Mouse (Mus musculus): ENCODE results near the gene Kdm2b. TPM values are rescaled to one million over a fixed set of nuclear protein-coding genes. Genes with fewer than 3 reads are reported as not detected.
A peak's percentile ranks its signal among the peaks of the same experiment; 100 is the strongest.

Gene Kdm2b
- polyA plus RNA-seq, 1 experiment: 19.1 TPM

DNA sequence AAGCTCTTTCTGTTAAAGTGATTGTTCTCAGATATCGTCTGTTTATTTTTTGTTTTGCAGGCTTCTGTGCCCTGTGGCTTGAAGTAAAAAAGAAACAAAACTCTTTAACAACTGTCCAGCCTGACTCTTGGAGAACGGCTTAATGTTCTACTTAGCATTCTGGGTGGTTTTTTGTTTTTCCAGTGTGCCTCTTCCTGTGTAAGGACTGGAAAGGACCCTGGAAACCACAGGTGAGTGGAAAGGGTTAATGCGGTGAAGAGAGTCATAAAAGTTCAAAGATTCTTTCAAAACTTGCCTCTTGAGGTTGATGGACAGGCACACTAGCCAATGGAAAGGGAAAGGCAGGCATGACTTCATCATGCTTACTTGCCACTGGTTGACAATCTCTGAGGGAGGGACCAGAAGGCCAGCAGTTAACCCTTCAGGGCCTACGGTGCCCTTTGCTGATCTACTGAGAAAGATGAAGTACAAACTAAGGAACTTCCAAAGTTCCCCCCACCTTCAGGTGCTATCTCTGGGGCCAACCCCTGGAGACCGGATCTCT is 4.8 kb upstream of the Kdm2b start:
- no peaks in the 10 kb centered on the region for H3K27me3 ChIP-seq (replicated peaks)
- TF ChIP-seq FLI1 (IDR thresholded peaks at IDR 0.05; ENCODE audit: low read length): no peak
- TF ChIP-seq GATA1 (IDR thresholded peaks at IDR 0.05; ENCODE audit: borderline replicate concordance, low read length): no peak
- H3K36me3 ChIP-seq (replicated peaks; ENCODE audit: low read length): peaks cover 13% of the 10 kb centered on the region
- H3K4me1 ChIP-seq: peaks cover 48% of the 10 kb centered on the region
- peak overlapping the region; percentile 86 for H3K4me3 ChIP-seq (replicated peaks)
- no peaks in the 10 kb centered on the region for H3K9me3 ChIP-seq

DNA sequence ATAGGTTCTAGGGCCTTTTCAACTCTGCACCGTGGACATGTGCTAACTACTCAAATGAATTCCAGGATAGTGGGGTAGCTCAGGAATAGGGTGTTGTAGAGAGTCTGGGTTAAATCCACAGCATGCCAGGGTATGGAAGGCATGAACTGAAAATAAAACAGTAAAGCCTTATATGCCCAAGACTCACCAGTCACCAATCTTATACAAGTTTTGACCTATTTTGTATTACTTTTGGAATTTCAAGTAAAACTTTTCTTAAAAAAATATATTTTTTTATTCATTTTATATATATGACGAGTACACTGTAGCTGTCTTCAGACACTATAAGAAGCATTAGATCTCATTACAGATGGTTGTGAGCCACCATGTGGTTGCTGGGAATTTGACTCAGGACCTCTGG is 4.2 kb upstream of the Kdm2b start:
- TF ChIP-seq FLI1 (IDR thresholded peaks at IDR 0.05; ENCODE audit: low read length) (no peak), GATA1 (IDR thresholded peaks at IDR 0.05; ENCODE audit: borderline replicate concordance, low read length) (no peak)
- Histone ChIP-seq H3K4me1 (peaks cover 48% of the 10 kb centered on the region), H3K9me3 (no peaks in the 10 kb centered on the region), H3K27me3 (replicated peaks) (no peaks in the 10 kb centered on the region), H3K4me3 (replicated peaks) (no peak overlapping the region), H3K36me3 (replicated peaks; ENCODE audit: low read length) (peaks cover 13% of the 10 kb centered on the region)

DNA sequence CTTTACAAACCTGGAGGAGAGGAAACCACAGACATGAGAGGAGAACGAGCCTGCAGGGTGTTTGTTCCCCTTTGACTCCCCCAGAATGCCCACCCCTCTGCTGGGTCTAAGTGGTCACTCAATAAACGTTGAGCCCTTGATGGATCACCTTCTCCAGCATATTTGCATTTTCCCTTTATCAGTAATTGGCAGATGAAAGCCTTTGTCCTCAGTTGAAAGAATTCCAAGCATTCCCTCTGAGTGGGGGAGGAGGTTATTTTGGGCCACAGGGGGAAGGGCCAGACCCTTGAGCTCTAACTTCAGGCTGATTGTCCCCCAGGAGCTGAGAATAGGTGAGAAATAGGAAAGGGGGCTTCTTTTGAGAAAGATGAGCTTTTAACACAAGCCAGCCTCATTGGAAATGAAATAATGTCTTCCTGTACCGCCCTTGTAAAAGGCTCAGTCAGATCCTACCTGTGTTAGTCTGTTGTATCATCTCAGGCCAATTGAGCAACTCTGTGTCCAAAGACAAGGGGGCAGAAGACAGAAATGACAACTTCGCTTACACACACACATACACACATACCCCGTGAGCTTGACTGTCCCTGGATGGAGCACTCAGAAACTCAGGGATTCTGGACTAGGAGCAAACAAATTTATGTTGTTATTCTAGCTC is 1.9 kb upstream of the Kdm2b start:
- TF ChIP-seq GATA1 (IDR thresholded peaks at IDR 0.05; ENCODE audit: borderline replicate concordance, low read length) (no peak), FLI1 (IDR thresholded peaks at IDR 0.05; ENCODE audit: low read length) (no peak)

DNA sequence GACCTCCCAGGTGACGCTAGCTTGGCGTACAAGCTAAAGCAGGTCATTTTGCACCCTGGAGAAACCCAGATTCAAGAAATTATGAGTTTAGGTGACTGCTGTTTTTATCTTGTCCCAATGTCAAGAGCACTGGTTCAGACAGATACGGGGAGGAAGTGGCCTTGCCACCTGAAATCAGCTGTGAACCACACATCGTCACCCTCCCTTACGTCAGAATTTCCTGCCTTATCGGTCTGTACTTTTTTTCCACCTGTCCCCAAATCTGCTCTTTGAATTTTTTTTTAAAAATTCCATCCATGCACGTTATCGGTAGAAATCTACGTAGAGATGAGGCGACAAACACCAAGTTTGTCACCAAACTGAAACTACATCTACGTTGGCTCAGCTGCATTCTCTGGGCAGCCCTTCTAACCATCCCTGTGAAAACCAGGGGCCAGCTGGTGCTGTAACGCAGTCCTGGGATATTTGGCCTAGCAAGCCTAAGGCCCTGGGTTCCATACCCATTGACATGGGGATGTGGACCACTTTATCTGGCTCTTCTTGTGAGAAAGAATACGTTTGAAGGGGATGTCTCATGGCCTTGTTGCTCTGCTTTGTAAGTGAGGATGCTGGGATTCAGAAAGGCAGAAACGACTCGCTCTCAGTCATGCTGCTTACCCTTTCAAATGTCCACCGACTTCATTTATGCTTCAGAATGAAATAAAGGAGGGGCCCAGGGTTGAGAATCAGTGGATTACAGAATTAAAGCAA is 963 bp upstream of the Kdm2b start:
- no peaks in the 10 kb centered on the region for H3K27me3 ChIP-seq (replicated peaks)

More for the DNA sequence above, 1.9 kb upstream of the Kdm2b start:
- peaks cover 7% of the 10 kb centered on the region for H3K36me3 ChIP-seq (replicated peaks; ENCODE audit: low read length)
- no peaks in the 10 kb centered on the region for H3K9me3 ChIP-seq
- peaks cover 55% of the 10 kb centered on the region for H3K4me1 ChIP-seq
- no peak overlapping the region for H3K4me3 ChIP-seq (replicated peaks)
- H3K27me3 ChIP-seq (replicated peaks): no peaks in the 10 kb centered on the region

GRCm38 (mm10) chr5:122989001-122989525 is 560 bp downstream of the Kdm2b start:
- Histone ChIP-seq H3K36me3 (replicated peaks; ENCODE audit: low read length) (peaks cover 15% of the 10 kb centered on the region), H3K4me3 (replicated peaks) (peak overlapping the region; percentile 95), H3K4me1 (peaks cover 67% of the 10 kb centered on the region), H3K9me3 (no peaks in the 10 kb centered on the region), H3K27me3 (replicated peaks) (no peaks in the 10 kb centered on the region)
- no peak for TF ChIP-seq FLI1 (IDR thresholded peaks at IDR 0.05; ENCODE audit: low read length)
- no peak for TF ChIP-seq GATA1 (IDR thresholded peaks at IDR 0.05; ENCODE audit: borderline replicate concordance, low read length)

More for the DNA sequence above, 963 bp upstream of the Kdm2b start:
- TF ChIP-seq FLI1 (IDR thresholded peaks at IDR 0.05; ENCODE audit: low read length) (no peak), GATA1 (IDR thresholded peaks at IDR 0.05; ENCODE audit: borderline replicate concordance, low read length) (no peak)
- H3K4me1 ChIP-seq: peaks cover 62% of the 10 kb centered on the region
- H3K36me3 ChIP-seq (replicated peaks; ENCODE audit: low read length): peaks cover 4% of the 10 kb centered on the region
- no peaks in the 10 kb centered on the region for H3K9me3 ChIP-seq
- peak overlapping the region; percentile 95 for H3K4me3 ChIP-seq (replicated peaks)

- Histone ChIP-seq H3K27me3 (replicated peaks) (no peaks in the 10 kb centered on the region), H3K9me3 (no peaks in the 10 kb centered on the region), H3K36me3 (replicated peaks; ENCODE audit: low read length) (peaks cover 23% of the 10 kb centered on the region), H3K4me3 (replicated peaks) (peak overlapping the region; percentile 95), H3K4me1 (peaks cover 69% of the 10 kb centered on the region)
- TF ChIP-seq GATA1 (IDR thresholded peaks at IDR 0.05; ENCODE audit: borderline replicate concordance, low read length) (no peak), FLI1 (IDR thresholded peaks at IDR 0.05; ENCODE audit: low read length) (no peak)
Observed at GRCm38 (mm10) chr5:122988021-122988751, 1.4 kb downstream of the Kdm2b start.

- no peak for TF ChIP-seq FLI1 (IDR thresholded peaks at IDR 0.05; ENCODE audit: low read length)
- no peak for TF ChIP-seq GATA1 (IDR thresholded peaks at IDR 0.05; ENCODE audit: borderline replicate concordance, low read length)
- Histone ChIP-seq H3K4me1 (peaks cover 65% of the 10 kb centered on the region), H3K27me3 (replicated peaks) (no peaks in the 10 kb centered on the region)
Observed at GRCm38 (mm10) chr5:122987211-122988020, 2.2 kb downstream of the Kdm2b start.

GRCm38 (mm10) chr5:122986091-122986493 is 3.5 kb downstream of the Kdm2b start:
- H3K4me3 ChIP-seq (replicated peaks): no peak overlapping the region
- peaks cover 42% of the 10 kb centered on the region for H3K36me3 ChIP-seq (replicated peaks; ENCODE audit: low read length)
- TF ChIP-seq GATA1 (IDR thresholded peaks at IDR 0.05; ENCODE audit: borderline replicate concordance, low read length) (no peak), FLI1 (IDR thresholded peaks at IDR 0.05; ENCODE audit: low read length) (no peak)
- no peaks in the 10 kb centered on the region for H3K27me3 ChIP-seq (replicated peaks)
- H3K9me3 ChIP-seq: no peaks in the 10 kb centered on the region
- H3K4me1 ChIP-seq: peaks cover 58% of the 10 kb centered on the region

More at GRCm38 (mm10) chr5:122987211-122988020, 2.2 kb downstream of the Kdm2b start:
- Histone ChIP-seq H3K36me3 (replicated peaks; ENCODE audit: low read length) (peaks cover 30% of the 10 kb centered on the region), H3K9me3 (no peaks in the 10 kb centered on the region), H3K4me3 (replicated peaks) (peak overlapping the region; percentile 95)

GRCm38 (mm10) chr5:122985276-122985675 is 4.3 kb downstream of the Kdm2b start:
- H3K4me1 ChIP-seq: peaks cover 54% of the 10 kb centered on the region
- H3K27me3 ChIP-seq (replicated peaks): no peaks in the 10 kb centered on the region
- H3K9me3 ChIP-seq: no peaks in the 10 kb centered on the region
- peaks cover 50% of the 10 kb centered on the region for H3K36me3 ChIP-seq (replicated peaks; ENCODE audit: low read length)
- no peak overlapping the region for H3K4me3 ChIP-seq (replicated peaks)
- TF ChIP-seq GATA1 (IDR thresholded peaks at IDR 0.05; ENCODE audit: borderline replicate concordance, low read length) (no peak), FLI1 (IDR thresholded peaks at IDR 0.05; ENCODE audit: low read length) (no peak)

Measured in megakaryocyte, embryonic 14.5 days (primary cell).